In genomic region chr2:75603175-75603871, GRCm38 (mm10) we compare ENCODE assay signal across 8 mouse cellular contexts. TPM values are rescaled to one million over a fixed set of nuclear protein-coding genes. Genes with fewer than 3 reads are reported as not detected.
A peak's percentile ranks its signal among the peaks of the same experiment; 100 is the strongest.
DNase-seq lines count a peak whose midpoint lies in the region; ATAC-seq lines count a peak whose summit lies in the region.

No protein-coding gene starts in this region.

- H3K36me3 ChIP-seq in forebrain, embryonic 14.5 days (ENCODE audit: control insufficient read depth, insufficient read depth, low read length), result no peaks in the 10 kb centered on the region
- no peaks in the 10 kb centered on the region for H3K36me3 ChIP-seq in intestine, embryonic 15.5 days
- no peaks in the 10 kb centered on the region for H3K36me3 ChIP-seq in liver, embryonic 11.5 days (ENCODE audit: control insufficient read depth, insufficient read depth, low read length)
- H3K36me3 ChIP-seq in midbrain, embryonic 16.5 days (ENCODE audit: control insufficient read depth, insufficient read depth, low read length), result no peaks in the 10 kb centered on the region

- H3K4me2 ChIP-seq in forebrain, embryonic 14.5 days (ENCODE audit: low read length), result peak overlapping the region; percentile 55
- peak overlapping the region; percentile 61 for H3K4me2 ChIP-seq in intestine, embryonic 15.5 days (replicated peaks)
- peak overlapping the region; percentile 48 for H3K4me2 ChIP-seq in liver, embryonic 11.5 days
- H3K4me2 ChIP-seq in midbrain, embryonic 16.5 days (ENCODE audit: low read length), result peak overlapping the region; percentile 71

- peak; percentile 96 for ATAC-seq in forebrain, embryonic 14.5 days
- ATAC-seq in intestine, embryonic 15.5 days, result 0 out of 2 replicates have a peak, but pooled peaks have one; percentile 10
- no peak for ATAC-seq in liver, embryonic 11.5 days (replicated peaks; ENCODE audit: low FRiP score)
- peak; percentile 85 for ATAC-seq in midbrain, embryonic 16.5 days

- no peaks in the 10 kb centered on the region for H3K9me3 ChIP-seq in forebrain, embryonic 14.5 days (replicated peaks; ENCODE audit: control insufficient read depth, low read length)
- no peaks in the 10 kb centered on the region for H3K9me3 ChIP-seq in intestine, embryonic 15.5 days
- no peaks in the 10 kb centered on the region for H3K9me3 ChIP-seq in liver, embryonic 11.5 days (ENCODE audit: control insufficient read depth, low read length)
- H3K9me3 ChIP-seq in midbrain, embryonic 16.5 days (replicated peaks; ENCODE audit: control insufficient read depth, low read length, poor library complexity, severe bottlenecking), result no peaks in the 10 kb centered on the region

- H3K27ac ChIP-seq in brown adipose tissue, adult 24 weeks (replicated peaks; ENCODE audit: low read depth, low read length), result no peak overlapping the region
- peak overlapping the region; percentile 76 for H3K27ac ChIP-seq in forebrain, embryonic 14.5 days (ENCODE audit: low read depth, low read length)
- no peak overlapping the region for H3K27ac ChIP-seq in intestine, embryonic 15.5 days
- H3K27ac ChIP-seq in liver, embryonic 11.5 days (ENCODE audit: low read depth, low read length), result no peak overlapping the region
- no peak overlapping the region for H3K27ac ChIP-seq in midbrain, embryonic 16.5 days (ENCODE audit: low read length)

- H3K9ac ChIP-seq in forebrain, embryonic 14.5 days (ENCODE audit: low read length), result peak overlapping the region; percentile 54; the same call in 1 of the 2 replicates
- no peak overlapping the region for H3K9ac ChIP-seq in intestine, embryonic 15.5 days
- H3K9ac ChIP-seq in liver, embryonic 11.5 days (ENCODE audit: low read depth, low read length), result no peak overlapping the region; the same call in 1 of the 2 replicates
- peak overlapping the region; percentile 63 for H3K9ac ChIP-seq in midbrain, embryonic 16.5 days (ENCODE audit: low read depth, low read length)

- H3K27me3 ChIP-seq in forebrain, embryonic 14.5 days (replicated peaks; ENCODE audit: control insufficient read depth, insufficient read depth, low read length), result no peaks in the 10 kb centered on the region
- no peaks in the 10 kb centered on the region for H3K27me3 ChIP-seq in intestine, embryonic 15.5 days (replicated peaks)
- peaks cover 5% of the 10 kb centered on the region for H3K27me3 ChIP-seq in liver, embryonic 11.5 days (replicated peaks; ENCODE audit: control insufficient read depth, insufficient read depth, low read length)
- no peaks in the 10 kb centered on the region; the same call in 1 of the 2 replicates for H3K27me3 ChIP-seq in midbrain, embryonic 16.5 days (ENCODE audit: control insufficient read depth, insufficient read depth, low read depth, low read length)

- H3K4me3 ChIP-seq in brown adipose tissue, adult 24 weeks (ENCODE audit: insufficient read depth, low read depth, low read length), result peak overlapping the region; percentile 62
- peak overlapping the region; percentile 30 for H3K4me3 ChIP-seq in forebrain, embryonic 14.5 days (ENCODE audit: low read depth, low read length)
- H3K4me3 ChIP-seq in intestine, embryonic 15.5 days (replicated peaks), result peak overlapping the region; percentile 29
- peak overlapping the region; percentile 17 for H3K4me3 ChIP-seq in liver, embryonic 11.5 days (ENCODE audit: low read depth, low read length)
- H3K4me3 ChIP-seq in midbrain, embryonic 16.5 days (ENCODE audit: low read depth, low read length), result peak overlapping the region; percentile 38

- intact Hi-C loops in heart, postnatal 25 days (cut with DNase I), result no loop called here

- H3K4me1 ChIP-seq in brown adipose tissue, adult 24 weeks (ENCODE audit: control insufficient read depth, insufficient read depth, insufficient read length, low read length), result no peaks in the 10 kb centered on the region
- no peaks in the 10 kb centered on the region for H3K4me1 ChIP-seq in forebrain, embryonic 14.5 days (ENCODE audit: control insufficient read depth, insufficient read depth, low read length)
- peaks cover 5% of the 10 kb centered on the region; the same call in 1 of the 2 replicates for H3K4me1 ChIP-seq in intestine, embryonic 15.5 days (replicated peaks)
- no peaks in the 10 kb centered on the region; the same call in 1 of the 2 replicates for H3K4me1 ChIP-seq in liver, embryonic 11.5 days (replicated peaks; ENCODE audit: control insufficient read depth, insufficient read depth, low read length)
- H3K4me1 ChIP-seq in midbrain, embryonic 16.5 days (ENCODE audit: control insufficient read depth, insufficient read depth, low read length), result peaks cover 7% of the 10 kb centered on the region

- peak; percentile 45 to 80 for DNase-seq in heart, adult 18-20 months
- DNase-seq in heart, postnatal 25 days (ENCODE audit: low spot score), result no peak
- DNase-seq in forebrain, embryonic 14.5 days (ENCODE audit: low spot score), result peak; percentile 83
- DNase-seq in liver, embryonic 11.5 days (ENCODE audit: low spot score), result no peak
- DNase-seq in thymus, postnatal 14 days, result peak; percentile 76

- WGBS in forebrain, embryonic 14.5 days, result 10% methylated on average over 25 of the region's 26 CpGs
- WGBS in intestine, embryonic 15.5 days, result 17% methylated on average over 26 of the region's 26 CpGs
- WGBS in liver, embryonic 11.5 days, result 21% methylated on average over 25 of the region's 26 CpGs
- WGBS in midbrain, embryonic 16.5 days, result 9% methylated on average over 23 of the region's 26 CpGs

RNA-seq across cellular contexts. Expression of gene Hnrnpa3, which starts 55.7 kb away (rescaled TPM):
- total RNA-seq in heart, adult 18-20 months (2021), result 100 to 1,000 TPM; 157 to 174 TPM
- total RNA-seq in heart, postnatal 25 days (2021), result 100 to 1,000 TPM; 159 to 193 TPM
- polyA plus RNA-seq in brown adipose tissue, adult 24 weeks (2012; ENCODE audit: insufficient read depth, insufficient read length, missing spikeins), result 58.7 and 106 TPM in 2 replicates
- 182 and 209 TPM in 2 replicates for polyA plus RNA-seq in forebrain, embryonic 14.5 days (2014; fragmentation: Nextera tagmentation; extraction: Ambion mirVana)
- polyA plus RNA-seq in intestine, embryonic 15.5 days (2015; fragmentation: Nextera tagmentation; extraction: Ambion mirVana), result 280 and 299 TPM in 2 replicates
- 222 and 234 TPM in 2 replicates for polyA plus RNA-seq in liver, embryonic 11.5 days (2014; fragmentation: Nextera tagmentation; extraction: Ambion mirVana)
- 169 and 217 TPM in 2 replicates for polyA plus RNA-seq in midbrain, embryonic 16.5 days (2015; fragmentation: Nextera tagmentation; extraction: Ambion mirVana)

Comparison
In these comparisons a context has a peak if more than half of its experiments do, and no peak if none do; other contexts are left out.
1. DNase-seq: peak in heart, adult 18-20 months (2 of 2), forebrain, embryonic 14.5 days (single experiment) and thymus, postnatal 14 days (single experiment); none in heart, postnatal 25 days (single experiment) and liver, embryonic 11.5 days (single experiment).
2. H3K9ac ChIP-seq: peak in forebrain, embryonic 14.5 days (single experiment) and midbrain, embryonic 16.5 days (single experiment); none in intestine, embryonic 15.5 days (single experiment) and liver, embryonic 11.5 days (single experiment).
3. Peak in every context shown above with its lines, with median percentiles within 50 percentile points of each other: H3K4me3 ChIP-seq and H3K4me2 ChIP-seq.